ENCODE assay signal across 26 mouse cellular contexts in the genomic region with DNA sequence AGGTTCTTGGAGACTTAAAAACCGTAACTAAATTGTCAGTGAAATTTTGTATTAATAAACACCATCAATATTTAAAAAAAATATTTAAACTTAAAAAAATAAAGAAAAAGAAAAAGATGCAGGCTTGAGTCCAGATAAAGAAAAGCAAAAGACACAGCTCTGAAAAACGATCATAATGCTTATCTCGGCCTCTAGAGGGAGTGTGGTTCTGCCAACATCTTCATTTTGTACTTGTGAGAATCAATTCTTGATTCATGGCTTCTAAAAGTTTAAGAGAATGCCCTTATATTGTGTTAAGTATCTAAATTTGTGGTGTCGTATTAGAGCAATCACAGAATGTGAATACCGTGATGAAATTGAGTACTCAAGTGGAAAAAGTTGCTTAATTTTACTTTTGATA. TPM values are rescaled to one million over a fixed set of nuclear protein-coding genes. Genes with fewer than 3 reads are reported as not detected.
DNase-seq lines count a peak whose midpoint lies in the region; ATAC-seq and TF ChIP-seq lines count a peak whose summit lies in the region.
"Had no signal": no experiment of that assay in that cellular context is flagged by ENCODE, and none has a peak within 500 bp of the region (broad histone marks: within the 10 kb centered on the region; RNA-seq: fewer than 3 reads in every experiment).

No protein-coding gene starts in this region.

- 64% methylated on average over 5 of the region's 5 CpGs for WGBS in intestine, postnatal 0 days
- WGBS in intestine, embryonic 16.5 days, result 68% methylated on average over 5 of the region's 5 CpGs
- WGBS in midbrain, embryonic 14.5 days, result 67% methylated on average over 5 of the region's 5 CpGs
- 78% methylated on average over 5 of the region's 5 CpGs for WGBS in midbrain, embryonic 15.5 days

- no peak overlapping the region for H3K27ac ChIP-seq in intestine, postnatal 0 days (ENCODE audit: low read depth, low read length)
- H3K27ac ChIP-seq in intestine, embryonic 16.5 days (ENCODE audit: low read length), result no peak overlapping the region
- H3K27ac ChIP-seq in midbrain, embryonic 14.5 days (replicated peaks; ENCODE audit: low read depth, low read length), result no peak overlapping the region
- H3K27ac ChIP-seq in midbrain, embryonic 15.5 days, result no peak overlapping the region
- no peak overlapping the region for H3K27ac ChIP-seq in ES-E14 (ENCODE audit: insufficient read depth, low read depth, low read length, poor library complexity, severe bottlenecking)
- H3K27ac ChIP-seq: gastrocnemius, adult 2 months; heart, embryonic 10.5 days; hindbrain, embryonic 15.5 days; liver, embryonic 15.5 days; macrophage had no signal

- H3K4me3 ChIP-seq in intestine, postnatal 0 days (ENCODE audit: low read depth, low read length), result no peak overlapping the region
- H3K4me3 ChIP-seq in intestine, embryonic 16.5 days (ENCODE audit: low read length), result no peak overlapping the region
- no peak overlapping the region for H3K4me3 ChIP-seq in midbrain, embryonic 14.5 days (replicated peaks; ENCODE audit: low read depth, low read length)
- no peak overlapping the region for H3K4me3 ChIP-seq in midbrain, embryonic 15.5 days
- H3K4me3 ChIP-seq in ES-E14 (ENCODE audit: insufficient read depth in 1 of 2, low read depth in 1 of 2, low read length in 2 of 2, poor library complexity in 1 of 2, severe bottlenecking in 1 of 2), result no peak overlapping the region
- H3K4me3 ChIP-seq: gastrocnemius, adult 2 months; heart, embryonic 10.5 days; hindbrain, embryonic 15.5 days; liver, embryonic 15.5 days had no signal

- no peaks in the 10 kb centered on the region for H3K27me3 ChIP-seq in intestine, postnatal 0 days (replicated peaks; ENCODE audit: control insufficient read depth, insufficient read depth, low read length)
- no peaks in the 10 kb centered on the region for H3K27me3 ChIP-seq in intestine, embryonic 16.5 days (replicated peaks; ENCODE audit: control insufficient read depth, insufficient read depth, low read length)
- no peaks in the 10 kb centered on the region for H3K27me3 ChIP-seq in midbrain, embryonic 14.5 days (ENCODE audit: control insufficient read depth, insufficient read depth, low read length)
- no peaks in the 10 kb centered on the region for H3K27me3 ChIP-seq in midbrain, embryonic 15.5 days (replicated peaks)
- H3K27me3 ChIP-seq: hindbrain, embryonic 15.5 days; liver, embryonic 15.5 days had no signal

- H3K4me2 ChIP-seq in intestine, postnatal 0 days (replicated peaks; ENCODE audit: low read depth), result no peak overlapping the region
- H3K4me2 ChIP-seq in intestine, embryonic 16.5 days (ENCODE audit: low read depth, low read length), result no peak overlapping the region
- H3K4me2 ChIP-seq in midbrain, embryonic 14.5 days (ENCODE audit: low read length), result no peak overlapping the region
- H3K4me2 ChIP-seq in midbrain, embryonic 15.5 days, result no peak overlapping the region
- H3K4me2 ChIP-seq: hindbrain, embryonic 15.5 days; liver, embryonic 15.5 days had no signal

- H3K4me1 ChIP-seq in intestine, postnatal 0 days (replicated peaks; ENCODE audit: control insufficient read depth, insufficient read depth, low read length), result no peaks in the 10 kb centered on the region
- H3K4me1 ChIP-seq in intestine, embryonic 16.5 days (ENCODE audit: control insufficient read depth, insufficient read depth, low read length), result no peaks in the 10 kb centered on the region
- H3K4me1 ChIP-seq in midbrain, embryonic 14.5 days (ENCODE audit: control insufficient read depth, insufficient read depth, low read length), result no peaks in the 10 kb centered on the region
- H3K4me1 ChIP-seq in midbrain, embryonic 15.5 days, result no peaks in the 10 kb centered on the region
- no peaks in the 10 kb centered on the region for H3K4me1 ChIP-seq in ES-E14 (ENCODE audit: control insufficient read depth in 2 of 2, insufficient read depth in 2 of 2, low read length in 2 of 2, poor library complexity in 1 of 2)
- H3K4me1 ChIP-seq: heart, embryonic 10.5 days; hindbrain, embryonic 15.5 days; liver, embryonic 15.5 days had no signal

- no peak for ATAC-seq in intestine, postnatal 0 days
- ATAC-seq in intestine, embryonic 16.5 days, result no peak
- no peak for ATAC-seq in midbrain, embryonic 14.5 days (ENCODE audit: low FRiP score, low TSS enrichment)
- no peak for ATAC-seq in midbrain, embryonic 15.5 days (replicated peaks)
- ATAC-seq: lung, postnatal 0 days had no signal

- no peak overlapping the region for H3K9ac ChIP-seq in intestine, postnatal 0 days (ENCODE audit: low read depth, low read length)
- H3K9ac ChIP-seq in intestine, embryonic 16.5 days (ENCODE audit: low read depth, low read length), result no peak overlapping the region
- H3K9ac ChIP-seq in midbrain, embryonic 14.5 days (replicated peaks; ENCODE audit: low read length), result no peak overlapping the region
- no peak overlapping the region for H3K9ac ChIP-seq in midbrain, embryonic 15.5 days
- no peak overlapping the region for H3K9ac ChIP-seq in ES-E14 (ENCODE audit: insufficient read depth, low read depth, low read length, poor library complexity, severe bottlenecking)
- H3K9ac ChIP-seq: hindbrain, embryonic 15.5 days; liver, embryonic 15.5 days had no signal

- no peaks in the 10 kb centered on the region for H3K9me3 ChIP-seq in intestine, postnatal 0 days (ENCODE audit: control insufficient read depth)
- H3K9me3 ChIP-seq in intestine, embryonic 16.5 days (ENCODE audit: control insufficient read depth, low read length), result no peaks in the 10 kb centered on the region
- H3K9me3 ChIP-seq in midbrain, embryonic 14.5 days (ENCODE audit: control insufficient read depth, low read length), result no peaks in the 10 kb centered on the region
- H3K9me3 ChIP-seq in midbrain, embryonic 15.5 days, result no peaks in the 10 kb centered on the region
- H3K9me3 ChIP-seq in ES-E14 (ENCODE audit: control insufficient read depth, insufficient read depth, low read depth, low read length), result no peaks in the 10 kb centered on the region
- H3K9me3 ChIP-seq: heart, embryonic 10.5 days; hindbrain, embryonic 15.5 days; liver, embryonic 15.5 days had no signal

- H3K36me3 ChIP-seq in intestine, postnatal 0 days (ENCODE audit: control insufficient read depth, insufficient read depth), result no peaks in the 10 kb centered on the region
- H3K36me3 ChIP-seq in intestine, embryonic 16.5 days (ENCODE audit: control insufficient read depth, insufficient read depth, low read length), result no peaks in the 10 kb centered on the region
- no peaks in the 10 kb centered on the region for H3K36me3 ChIP-seq in midbrain, embryonic 14.5 days (ENCODE audit: control insufficient read depth, insufficient read depth, low read length)
- no peaks in the 10 kb centered on the region for H3K36me3 ChIP-seq in midbrain, embryonic 15.5 days (replicated peaks)
- no peaks in the 10 kb centered on the region for H3K36me3 ChIP-seq in ES-E14 (ENCODE audit: control insufficient read depth, insufficient read depth, low read length, poor library complexity, severe bottlenecking)
- H3K36me3 ChIP-seq: heart, embryonic 10.5 days; hindbrain, embryonic 15.5 days; liver, embryonic 15.5 days had no signal

- DNase-seq in midbrain, embryonic 14.5 days, result peak; percentile 25
- DNase-seq in ES-E14 (ENCODE audit: low read depth, low spot score), result peak; percentile 21
- DNase-seq in brain, adult 2 months (ENCODE audit: low read depth, low spot score), result peak; percentile 45
- no peak for DNase-seq in T-cell, adult 2 months (ENCODE audit: low spot score)
- DNase-seq in layer of hippocampus, adult 9-11 months, result no peak
- DNase-seq: adrenal gland, postnatal 14 days; cerebellum, adult 9-10 months; gastrocnemius, adult 2 months; heart, postnatal 4 days; kidney, adult 18-20 months; kidney, postnatal 10 days; right cerebral cortex, postnatal 14 days; thymus, postnatal 14 days had no signal

- in situ Hi-C loops in ES-E14 (cut with MboI; ENCODE audit: low sequenced_read_pairs in 2 of 2, unreplicated experiment in 2 of 2), result loop anchor here in 1 of 2 experiments (25.0 kb wide), 1 partner anchor 523 kb away; no protein-coding TSS in a partner anchor

- TF ChIP-seq CTCF in intestine, postnatal 0 days (IDR thresholded peaks at IDR 0.05; ENCODE audit: low read depth), result peak; percentile 36

TF ChIP-seq in ES-E14, 5 proteins besides CTCF, POLR2A, EP300 and RAD21:
- TF ChIP-seq HCFC1 (IDR thresholded peaks at IDR 0.05; ENCODE audit: borderline replicate concordance, insufficient read depth, low read length) (no peak), ZC3H11A (IDR thresholded peaks at IDR 0.05; ENCODE audit: borderline replicate concordance, low read depth, low read length) (no peak), ZNF384 (IDR thresholded peaks at IDR 0.05; ENCODE audit: low read depth, low read length) (no peak), MAFK (IDR thresholded peaks at IDR 0.05; ENCODE audit: insufficient read depth, low read depth, low read length) (no peak), CHD2 (IDR thresholded peaks at IDR 0.05; ENCODE audit: low read depth, low read length) (no peak)

RNA-seq across cellular contexts. Expression of gene Gabrb3, which starts 40.9 kb away (rescaled TPM):
- polyA plus RNA-seq in intestine, postnatal 0 days (2015; fragmentation: Nextera tagmentation; extraction: Ambion mirVana), result 4.3 and 5.9 TPM in 2 replicates
- 2.0 and 2.9 TPM in 2 replicates for polyA plus RNA-seq in intestine, embryonic 16.5 days (2015; fragmentation: Nextera tagmentation; extraction: Ambion mirVana)
- polyA plus RNA-seq in midbrain, embryonic 14.5 days (2014; fragmentation: Nextera tagmentation; extraction: Ambion mirVana), result 53.2 and 58.5 TPM in 2 replicates
- polyA plus RNA-seq in midbrain, embryonic 15.5 days (2015; fragmentation: Nextera tagmentation; extraction: Ambion mirVana), result 49.3 and 57.8 TPM in 2 replicates
- total RNA-seq in ES-E14 (2012; rRNA removed), result 4.9 and 6.4 TPM in 2 replicates
- total RNA-seq: monocyte, adult 5-6 weeks had no signal
- polyA plus RNA-seq: C2C12, macrophage had no signal

RNA-seq across cellular contexts. Expression of gene Gabra5, which starts 49.5 kb away (rescaled TPM):
- 0.13 and 0.14 TPM in 2 replicates for polyA plus RNA-seq in intestine, postnatal 0 days (2015; fragmentation: Nextera tagmentation; extraction: Ambion mirVana)
- 0.10 and 0.26 TPM in 2 replicates for polyA plus RNA-seq in intestine, embryonic 16.5 days (2015; fragmentation: Nextera tagmentation; extraction: Ambion mirVana)
- 25.2 and 27.8 TPM in 2 replicates for polyA plus RNA-seq in midbrain, embryonic 14.5 days (2014; fragmentation: Nextera tagmentation; extraction: Ambion mirVana)
- 35.5 and 37.8 TPM in 2 replicates for polyA plus RNA-seq in midbrain, embryonic 15.5 days (2015; fragmentation: Nextera tagmentation; extraction: Ambion mirVana)
- 0.48 and 0.49 TPM in 2 replicates for total RNA-seq in ES-E14 (2012; rRNA removed)
- total RNA-seq: adrenal gland, postnatal 14 days; gastrocnemius, adult 2 months; granulocyte monocyte progenitor cell, adult 5-6 weeks; heart, postnatal 4 days; monocyte, adult 5-6 weeks; neutrophil, adult 5-6 weeks had no signal
- polyA plus RNA-seq: C2C12; heart, embryonic 16.5 days; liver, embryonic 15.5 days; lung, postnatal 0 days; macrophage had no signal

Comparison
In these comparisons a context has a peak if more than half of its experiments do, and no peak if none do; other contexts are left out.
1. DNase-seq: peak in midbrain, embryonic 14.5 days (single experiment), ES-E14 (single experiment) and brain, adult 2 months (single experiment); none in T-cell, adult 2 months (single experiment) and layer of hippocampus, adult 9-11 months (single experiment).
2. RNA of gene Gabra5, which starts 49.5 kb away (polyA plus RNA-seq): 35.5 to 37.8 TPM in midbrain, embryonic 15.5 days and 25.2 to 27.8 TPM in midbrain, embryonic 14.5 days; 0.10 to 0.26 TPM in intestine, embryonic 16.5 days and 0.13 to 0.14 TPM in intestine, postnatal 0 days; every median in the first group is over 10 times any median in the second.